Mouse (Mus musculus): Measurements from ENCODE around the gene Crb1. TPM values are rescaled to one million over a fixed set of nuclear protein-coding genes. Genes with fewer than 3 reads are reported as not detected.

The Crb1 gene
- total and polyA plus RNA-seq, 3 experiments = 0.10 to 0.25 (median 0.12) TPM

DNA sequence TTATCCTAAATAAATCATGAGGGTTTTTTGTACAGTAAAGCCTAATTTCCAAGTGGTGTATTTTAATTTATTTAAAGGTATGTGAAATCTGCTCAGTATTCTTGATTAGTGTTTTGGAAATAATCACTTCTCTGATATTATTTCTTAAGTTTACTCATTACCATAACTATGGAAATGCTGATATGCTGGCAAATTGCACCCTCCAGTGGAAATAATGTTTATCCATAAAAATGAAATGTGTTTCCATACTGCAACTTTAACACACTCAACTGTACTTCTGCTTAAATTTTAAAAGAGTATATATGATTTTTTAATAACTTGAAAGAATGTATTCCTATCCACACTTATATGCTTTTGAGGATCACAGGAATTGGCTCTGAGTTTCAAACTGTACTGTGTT, 28.9 kb upstream of the Crb1 start:
- in situ Hi-C loops (cut with MboI; ENCODE audit: low pct_ligation_motif_present, low pct_unique_long_range_greater_than_20kb, low sequenced_read_pairs) = no loop called here
- no peak overlapping the region for H3K4me2 ChIP-seq (ENCODE audit: insufficient read depth, low read depth, poor library complexity, severe bottlenecking)
- H3K9me3 ChIP-seq (replicated peaks; ENCODE audit: low read length) = peaks cover 7% of the 10 kb centered on the region
- dilution Hi-C loops (cut with MboI; ENCODE audit: extremely low pct_ligation_motif_present, extremely low pct_unique_long_range_greater_than_20kb, low sequenced_read_pairs) = no loop called here
- H3K4me3 ChIP-seq (replicated peaks in 1 of 3; ENCODE audit: low read depth in 2 of 3, low read length in 2 of 3, poor library complexity in 1 of 3) = no peak overlapping the region
- no peak overlapping the region for H3K27ac ChIP-seq (ENCODE audit: insufficient read depth, low read depth)
- no peaks in the 10 kb centered on the region for H3K79me2 ChIP-seq (replicated peaks; ENCODE audit: control insufficient read depth, extremely low read depth, insufficient read depth, poor library complexity, severe bottlenecking)
- no peak for DNase-seq (ENCODE audit: extremely low read depth)
- H3K27me3 ChIP-seq (replicated peaks) = no peaks in the 10 kb centered on the region
- H3K4me1 ChIP-seq (ENCODE audit: control insufficient read depth in 1 of 2, insufficient read depth in 2 of 2) = peaks cover 0 to 22% of the 10 kb centered on the region in 2 experiments; a peak in 3 of 4 replicates
- H3K36me3 ChIP-seq (replicated peaks in 1 of 2; ENCODE audit: control insufficient read depth in 1 of 2, insufficient read depth in 1 of 2, low read length in 1 of 2) = no peaks in the 10 kb centered on the region
- no peak overlapping the region for H3K9ac ChIP-seq (ENCODE audit: insufficient read depth, low read depth)
- TF ChIP-seq CTCF (conservative IDR thresholded peaks at IDR 0.05 in 1 of 2, IDR thresholded peaks at IDR 0.05 in 1 of 2; ENCODE audit: low read depth in 2 of 2, low read length in 2 of 2) (peak in 1 of 2 experiments; percentile 33; a peak in 2 of 4 replicates), ETS1 (conservative IDR thresholded peaks at IDR 0.05; ENCODE audit: low read depth, low read length) (no peak), BHLHE40 (IDR thresholded peaks at IDR 0.05; ENCODE audit: low read depth, low read length) (no peak), NELFE (IDR thresholded peaks at IDR 0.05; ENCODE audit: low read depth, low read length) (no peak), TCF12 (IDR thresholded peaks at IDR 0.05; ENCODE audit: low read depth, low read length) (no peak), RAD21 (IDR thresholded peaks at IDR 0.05; ENCODE audit: low read depth, low read length) (peak; percentile 55), SMC3 (IDR thresholded peaks at IDR 0.05; ENCODE audit: low read depth, low read length) (peak; percentile 26; the same call in 1 of the 2 replicates), SIN3A (IDR thresholded peaks at IDR 0.05; ENCODE audit: low read length) (no peak), ZMIZ1 (IDR thresholded peaks at IDR 0.05; ENCODE audit: low read depth, low read length) (no peak)

DNA sequence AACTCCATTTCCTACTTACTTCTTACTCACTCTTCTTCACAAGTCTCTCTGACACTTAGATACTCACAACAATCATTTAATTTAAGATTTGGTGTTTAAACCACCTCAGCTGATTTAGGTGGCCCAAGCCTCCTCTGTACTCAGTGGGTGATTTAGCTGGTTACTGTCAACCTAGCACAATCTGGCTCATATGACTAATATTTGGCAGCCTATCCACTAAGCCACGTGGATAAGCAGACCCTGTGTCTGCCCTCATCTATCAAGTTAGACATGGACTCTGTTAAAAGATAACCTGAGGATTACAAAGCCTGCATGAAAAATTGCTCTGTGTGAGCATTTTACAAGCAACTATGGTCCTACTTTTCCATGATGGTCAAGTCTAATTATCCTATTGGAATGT, 19.7 kb upstream of the Crb1 start:
- dilution Hi-C loops (cut with MboI; ENCODE audit: extremely low pct_ligation_motif_present, extremely low pct_unique_long_range_greater_than_20kb, low sequenced_read_pairs) (no loop called here), in situ Hi-C loops (cut with MboI; ENCODE audit: low pct_ligation_motif_present, low pct_unique_long_range_greater_than_20kb, low sequenced_read_pairs) (no loop called here)
- Histone ChIP-seq H3K9me3 (replicated peaks; ENCODE audit: low read length) (no peaks in the 10 kb centered on the region), H3K79me2 (replicated peaks; ENCODE audit: control insufficient read depth, extremely low read depth, insufficient read depth, poor library complexity, severe bottlenecking) (no peaks in the 10 kb centered on the region), H3K27me3 (replicated peaks) (no peaks in the 10 kb centered on the region), H3K4me1 (ENCODE audit: control insufficient read depth in 1 of 2, insufficient read depth in 2 of 2) (no peaks in the 10 kb centered on the region), H3K36me3 (replicated peaks in 1 of 2; ENCODE audit: control insufficient read depth in 1 of 2, insufficient read depth in 1 of 2, low read length in 1 of 2) (no peaks in the 10 kb centered on the region), H3K27ac (ENCODE audit: insufficient read depth, low read depth) (no peak overlapping the region), H3K9ac (ENCODE audit: insufficient read depth, low read depth) (no peak overlapping the region), H3K4me3 (replicated peaks in 1 of 3; ENCODE audit: low read depth in 2 of 3, low read length in 2 of 3, poor library complexity in 1 of 3) (no peak overlapping the region), H3K4me2 (ENCODE audit: insufficient read depth, low read depth, poor library complexity, severe bottlenecking) (no peak overlapping the region)
- TF ChIP-seq EP300 (IDR thresholded peaks at IDR 0.05; ENCODE audit: low read length) = no peak
- no peak for TF ChIP-seq POLR2AphosphoS2 (IDR thresholded peaks at IDR 0.05; ENCODE audit: low read depth, low read length)
- TF ChIP-seq NRF1 (IDR thresholded peaks at IDR 0.05; ENCODE audit: low read depth, low read length) = no peak
- TF ChIP-seq CHD2 (IDR thresholded peaks at IDR 0.05; ENCODE audit: low read length) = no peak
- TF ChIP-seq ZNF384 (IDR thresholded peaks at IDR 0.05; ENCODE audit: low read depth, low read length) = no peak
- TF ChIP-seq MXI1 (IDR thresholded peaks at IDR 0.05; ENCODE audit: low read depth, low read length) = no peak
- no peak for TF ChIP-seq UBTF (IDR thresholded peaks at IDR 0.05; ENCODE audit: low read depth, low read length)
- TF ChIP-seq NELFE (IDR thresholded peaks at IDR 0.05; ENCODE audit: low read depth, low read length) = no peak
- no peak for TF ChIP-seq IRF4 (IDR thresholded peaks at IDR 0.05; ENCODE audit: low read depth, low read length)
- no peak for TF ChIP-seq TCF12 (IDR thresholded peaks at IDR 0.05; ENCODE audit: low read depth, low read length)
- no peak for TF ChIP-seq MAX (IDR thresholded peaks at IDR 0.05; ENCODE audit: low read length)
- no peak for TF ChIP-seq MAZ (IDR thresholded peaks at IDR 0.05; ENCODE audit: low read depth, low read length)
- TF ChIP-seq POLR2A (IDR thresholded peaks at IDR 0.05; ENCODE audit: low read depth, low read length) = no peak
- TF ChIP-seq E2F4 (IDR thresholded peaks at IDR 0.05; ENCODE audit: insufficient replicate concordance, low read depth, low read length) = no peak
- no peak for TF ChIP-seq GABPA (IDR thresholded peaks at IDR 0.05; ENCODE audit: insufficient replicate concordance, low read depth, low read length)
- TF ChIP-seq SIN3A (IDR thresholded peaks at IDR 0.05; ENCODE audit: low read length) = no peak
- TF ChIP-seq ZMIZ1 (IDR thresholded peaks at IDR 0.05; ENCODE audit: low read depth, low read length) = no peak
- no peak for DNase-seq (ENCODE audit: extremely low read depth)

Data from CH12.LX (cell line).